Mouse (Mus musculus) effector memory CD4-positive, alpha-beta T cell, adult 5 months (primary cell): ENCODE measurements around the gene Gm15080. TPM values are rescaled to one million over a fixed set of nuclear protein-coding genes. Genes with fewer than 3 reads are reported as not detected.

Experiments used
- polyA plus RNA-seq: library from polyadenylated mRNA; unstranded; fragments of 100-300 nt; shearing (Covaris generic); gene quantifications from one replicate; pipeline ENCODE4 v1.2.1, GENCODE M21; 2017

The Gm15080 gene
- polyA plus RNA-seq: not detected

DNA sequence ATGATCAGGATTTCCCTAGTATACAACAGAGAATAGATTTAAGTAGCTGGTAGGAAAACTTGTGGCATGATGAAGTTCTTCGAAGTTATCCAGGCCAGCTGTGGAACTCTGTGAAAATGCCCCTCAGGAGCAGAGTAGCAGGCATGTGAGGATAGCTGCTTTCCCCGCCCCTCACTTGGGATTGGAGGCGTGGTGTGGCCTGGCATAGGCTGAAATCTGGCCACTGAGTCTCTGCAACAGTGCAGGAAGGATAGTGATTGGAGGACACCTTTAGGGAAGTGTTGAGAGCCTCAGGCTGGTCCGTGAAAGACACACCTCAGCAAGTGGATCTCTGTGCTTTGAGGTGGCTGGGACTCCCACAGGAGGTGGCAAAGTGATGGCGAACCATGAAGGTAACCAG is at the start of gene Gm15080:
Gene Gm15080 (plus strand): TSS at position 301 of the 400 bp plus-strand sequence.

Other genes with a start within 250 kb of the Gm15080 start
- gene Gm15128, start 227.0 kb upstream of the Gm15080 start, polyA plus RNA-seq: not detected
- not detected for gene Gm15107, start 187.7 kb downstream of the Gm15080 start, polyA plus RNA-seq